Comparison of ENCODE assay signal across 27 mouse cellular contexts in the genomic region with DNA sequence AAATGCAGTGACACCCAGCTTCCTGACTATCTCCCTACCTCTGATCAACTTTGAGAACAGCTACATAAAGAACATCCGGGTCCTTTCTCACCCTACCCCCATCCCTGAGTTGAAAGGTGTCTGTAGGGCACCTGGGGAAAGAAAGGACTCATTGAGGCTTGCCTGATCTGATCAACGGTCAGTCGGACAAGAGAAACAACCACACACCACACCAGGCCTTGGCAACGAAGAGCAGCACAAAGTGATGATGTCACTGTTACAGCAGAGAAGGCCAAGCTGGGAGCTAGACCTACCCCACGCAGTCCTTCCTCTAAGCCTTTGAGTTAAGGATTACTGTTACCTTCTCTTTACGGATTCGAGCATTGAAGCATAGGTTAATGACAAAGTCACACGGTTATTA. TPM values are rescaled to one million over a fixed set of nuclear protein-coding genes. Genes with fewer than 3 reads are reported as not detected.
A peak's percentile ranks its signal among the peaks of the same experiment; 100 is the strongest.
DNase-seq lines count a peak whose midpoint lies in the region; ATAC-seq and TF ChIP-seq lines count a peak whose summit lies in the region.
"Had no signal": no experiment of that assay in that cellular context is flagged by ENCODE, and none has a peak within 500 bp of the region (broad histone marks: within the 10 kb centered on the region; RNA-seq: fewer than 3 reads in every experiment).

No protein-coding gene starts in this region.

- TF ChIP-seq CTCF in heart, adult 2 months (IDR thresholded peaks at IDR 0.05), result no peak

- no peak for DNase-seq in heart, adult 2 months
- no peak for DNase-seq in heart, postnatal 4 days
- no peak for DNase-seq in lung, postnatal 25 days (ENCODE audit: low spot score)
- peak; percentile 17 for DNase-seq in retina, embryonic 14.5 days (ENCODE audit: low spot score)
- DNase-seq: adrenal gland, postnatal 10 days; B cell, adult 2 months; cerebellum, adult 9-10 months had no signal

- no peaks in the 10 kb centered on the region for H3K79me2 ChIP-seq in heart, adult 2 months (replicated peaks; ENCODE audit: control insufficient read depth, insufficient read depth, low read length)

- peaks cover 30% of the 10 kb centered on the region for H3K4me1 ChIP-seq in heart, adult 2 months (ENCODE audit: control insufficient read depth, insufficient read depth, low read length)
- H3K4me1 ChIP-seq in lung, embryonic 15.5 days, result peaks cover 43% of the 10 kb centered on the region
- H3K4me1 ChIP-seq in brown adipose tissue, adult 24 weeks (ENCODE audit: control insufficient read depth, insufficient read depth, insufficient read length, low read length), result peaks cover 44% of the 10 kb centered on the region
- H3K4me1 ChIP-seq in hindbrain, embryonic 12.5 days, result peaks cover 3% of the 10 kb centered on the region; the same call in 1 of the 2 replicates
- H3K4me1 ChIP-seq: hindbrain, embryonic 15.5 days; midbrain, embryonic 12.5 days; neural tube, embryonic 15.5 days had no signal

- no peaks in the 10 kb centered on the region; the same call in 1 of the 2 replicates for H3K36me3 ChIP-seq in heart, adult 2 months (ENCODE audit: control insufficient read depth, insufficient read depth, low read length)
- no peaks in the 10 kb centered on the region for H3K36me3 ChIP-seq in lung, embryonic 15.5 days
- H3K36me3 ChIP-seq in hindbrain, embryonic 12.5 days, result no peaks in the 10 kb centered on the region
- H3K36me3 ChIP-seq: embryonic facial prominence, embryonic 15.5 days; G1E; hindbrain, embryonic 15.5 days; midbrain, embryonic 12.5 days; neural tube, embryonic 15.5 days had no signal

- TF ChIP-seq POLR2A in heart, adult 2 months (IDR thresholded peaks at IDR 0.05; ENCODE audit: insufficient read depth, low read depth, low read length), result no peak

- ATAC-seq in lung, embryonic 15.5 days (ENCODE audit: borderline replicate concordance, extremely low read depth, low FRiP score, low TSS enrichment), result no peak
- no peak for ATAC-seq in hindbrain, embryonic 12.5 days (ENCODE audit: low FRiP score)
- ATAC-seq: activated CD4-positive, CD25-positive, alpha-beta regulatory T cell, adult 4 months had no signal

- H3K27me3 ChIP-seq in heart, adult 2 months (ENCODE audit: control insufficient read depth, insufficient read depth, low read length), result no peaks in the 10 kb centered on the region
- H3K27me3 ChIP-seq in lung, embryonic 15.5 days, result no peaks in the 10 kb centered on the region
- no peaks in the 10 kb centered on the region for H3K27me3 ChIP-seq in hindbrain, embryonic 12.5 days
- H3K27me3 ChIP-seq: CH12.LX; embryonic facial prominence, embryonic 15.5 days; hindbrain, embryonic 15.5 days; midbrain, embryonic 12.5 days; neural tube, embryonic 15.5 days had no signal

- intact Hi-C loops in heart, adult 2 months (cut with DNase I), result loop anchor here (2.0 kb wide), 1 partner anchor 27 kb away; no protein-coding TSS in a partner anchor

- no peak overlapping the region for H3K9ac ChIP-seq in heart, adult 2 months (ENCODE audit: low read depth, low read length)
- no peak overlapping the region for H3K9ac ChIP-seq in lung, embryonic 15.5 days
- H3K9ac ChIP-seq in hindbrain, embryonic 12.5 days, result no peak overlapping the region
- H3K9ac ChIP-seq: embryonic facial prominence, embryonic 15.5 days; hindbrain, embryonic 15.5 days; midbrain, embryonic 12.5 days; neural tube, embryonic 15.5 days had no signal

- no peak overlapping the region for H3K4me2 ChIP-seq in lung, embryonic 15.5 days
- no peak overlapping the region for H3K4me2 ChIP-seq in hindbrain, embryonic 12.5 days (replicated peaks)
- H3K4me2 ChIP-seq: embryonic facial prominence, embryonic 15.5 days; hindbrain, embryonic 15.5 days; midbrain, embryonic 12.5 days; neural tube, embryonic 15.5 days had no signal

- peak overlapping the region; percentile 80 for H3K27ac ChIP-seq in heart, adult 2 months
- peak overlapping the region; percentile 91 for H3K27ac ChIP-seq in lung, embryonic 15.5 days
- H3K27ac ChIP-seq in brown adipose tissue, adult 24 weeks (replicated peaks; ENCODE audit: low read depth, low read length), result peak overlapping the region; percentile 53
- H3K27ac ChIP-seq in hindbrain, embryonic 12.5 days, result no peak overlapping the region
- H3K27ac ChIP-seq: embryonic facial prominence, embryonic 15.5 days; hindbrain, embryonic 15.5 days; layer of hippocampus, adult 2 months; midbrain, embryonic 12.5 days; neural tube, embryonic 15.5 days had no signal

- TF ChIP-seq EP300 in heart, adult 2 months (IDR thresholded peaks at IDR 0.05; ENCODE audit: insufficient read depth, low read depth, low read length), result no peak

- H3K9me3 ChIP-seq in lung, embryonic 15.5 days, result no peaks in the 10 kb centered on the region
- no peaks in the 10 kb centered on the region for H3K9me3 ChIP-seq in hindbrain, embryonic 12.5 days (replicated peaks)
- H3K9me3 ChIP-seq: embryonic facial prominence, embryonic 15.5 days; G1E; hindbrain, embryonic 15.5 days; midbrain, embryonic 12.5 days; neural tube, embryonic 15.5 days had no signal

- WGBS in heart, adult 2 months, result 45% methylated on average over 8 of the region's 8 CpGs
- 80% methylated on average over 8 of the region's 8 CpGs for WGBS in lung, embryonic 15.5 days
- 77% methylated on average over 8 of the region's 8 CpGs for WGBS in hindbrain, embryonic 12.5 days

- no peak overlapping the region for H3K4me3 ChIP-seq in heart, adult 2 months
- H3K4me3 ChIP-seq in lung, embryonic 15.5 days, result no peak overlapping the region
- H3K4me3 ChIP-seq in brown adipose tissue, adult 24 weeks (ENCODE audit: insufficient read depth, low read depth, low read length), result no peak overlapping the region
- no peak overlapping the region for H3K4me3 ChIP-seq in hindbrain, embryonic 12.5 days
- H3K4me3 ChIP-seq: embryonic facial prominence, embryonic 15.5 days; hindbrain, embryonic 15.5 days; layer of hippocampus, adult 2 months; midbrain, embryonic 12.5 days; neural tube, embryonic 15.5 days had no signal

RNA-seq across cellular contexts. Expression of gene Ninj2, which starts 54.3 kb away (rescaled TPM):
- total RNA-seq in heart, adult 2 months (2021), result not detected
- not detected in 2 replicates for polyA plus RNA-seq in heart, adult 2 months (2012; rRNA removed)
- total RNA-seq in heart, postnatal 4 days (2021), result not detected
- polyA plus RNA-seq in lung, embryonic 15.5 days (2015; fragmentation: Nextera tagmentation; extraction: Ambion mirVana), result 0.26 and 0.62 TPM in 2 replicates
- polyA plus RNA-seq in brown adipose tissue, adult 24 weeks (2012; ENCODE audit: insufficient read depth, insufficient read length, missing spikeins), result not detected in 2 replicates
- polyA plus RNA-seq in hindbrain, embryonic 12.5 days (2016; fragmentation: Nextera tagmentation; extraction: Ambion mirVana), result 0.39 TPM in 1 of 2 replicates, not detected in the other
- total RNA-seq: adrenal gland, postnatal 10 days; common myeloid progenitor, adult 5-6 weeks; G1E; gastrocnemius, postnatal 4 days; heart, postnatal 10 days; liver, adult 2 months had no signal
- polyA plus RNA-seq: embryonic facial prominence, embryonic 15.5 days; G1E; hindbrain, embryonic 15.5 days; intestine, embryonic 14.5 days; kidney, embryonic 14.5 days; limb, embryonic 11.5 days; liver, adult 2 months; midbrain, embryonic 12.5 days; small intestine, adult 2 months; stomach, embryonic 16.5 days had no signal
